Mouse (Mus musculus) stomach, embryonic 16.5 days (tissue): ENCODE data around the gene Pzp. TPM values are rescaled to one million over a fixed set of nuclear protein-coding genes. Genes with fewer than 3 reads are reported as not detected.

ENCODE experiments used
- ATAC-seq: fragments of 200-750 bp; cut with Nextera tagmentation; 2 replicates; pipeline ENCODE4 v1.8.0; 2017; ENCODE audit warnings: moderate number of reproducible peaks, moderate TSS enrichment; ENCODE audit not compliant: insufficient read depth, low FRiP score
- H3K27ac ChIP-seq: fragments of 300-500 bp; sonication (generic); 2 replicates; pipeline ENCODE4 v1.5.1; 2014; ENCODE audit warnings: low read length
- H3K27me3 ChIP-seq: fragments of 300-500 bp; sonication (generic); 2 replicates; pipeline ENCODE4 v1.6.1; 2014; ENCODE audit warnings: low read length, control low read depth, mixed read lengths; ENCODE audit not compliant: control insufficient read depth, insufficient read depth
- H3K36me3 ChIP-seq: fragments of 300-500 bp; sonication (generic); 2 replicates; pipeline ENCODE4 v1.6.1; 2014; ENCODE audit warnings: low read length; ENCODE audit not compliant: control insufficient read depth, insufficient read depth
- H3K4me1 ChIP-seq: fragments of 300-500 bp; sonication (generic); 2 replicates; pipeline ENCODE4 v1.6.1; 2014; ENCODE audit warnings: low read length, control low read depth, mixed read lengths; ENCODE audit not compliant: control insufficient read depth, insufficient read depth
- H3K4me2 ChIP-seq: fragments of 300-500 bp; sonication (generic); 2 replicates; pipeline ENCODE4 v1.6.1; 2014; ENCODE audit warnings: low read depth, low read length, mixed read lengths
- H3K4me3 ChIP-seq: fragments of 300-500 bp; sonication (generic); replicated peaks from 2 replicates; pipeline ENCODE4 v1.5.1; 2014; ENCODE audit warnings: mild to moderate bottlenecking, low read length
- H3K9ac ChIP-seq: fragments of 300-500 bp; sonication (generic); 2 replicates; pipeline ENCODE4 v1.6.1; 2014; ENCODE audit warnings: low read length
- H3K9me3 ChIP-seq: fragments of 300-500 bp; sonication (generic); replicated peaks from 2 replicates; pipeline ENCODE4 v1.6.1; 2016; ENCODE audit warnings: low read length, control low read depth; ENCODE audit not compliant: control insufficient read depth
- WGBS: fragments of 180-500 bp; shearing (Covaris S2); extraction: QIAGEN DNeasy Blood & Tissue Kit; methylation state at CpG from one replicate; pipeline ENCODE4 v1.1.7; 2014; 5-methylcytosine and 5-hydroxymethylcytosine counted together
- polyA plus RNA-seq: library from polyadenylated mRNA; unstranded; fragments of >200 nt; fragmentation: Nextera tagmentation; extraction: Ambion mirVana; gene quantifications from 2 replicates; pipeline ENCODE4 v1.2.1, GENCODE M21; 2015

The Pzp gene
- polyA plus RNA-seq, 1 experiment from 2014 or later: 15.0 TPM

GRCm38 (mm10) chr6:128532701-128533100 lies 6.2 kb upstream of the Pzp start:
- Histone ChIP-seq H3K27ac (no peak overlapping the region), H3K4me3 (no peak overlapping the region), H3K27me3 (no peaks in the 10 kb centered on the region), H3K4me2 (no peak overlapping the region), H3K9ac (no peak overlapping the region), H3K4me1 (0 out of 2 replicates have a peak, but pooled peaks cover 4% of the 10 kb centered on the region), H3K9me3 (no peaks in the 10 kb centered on the region), H3K36me3 (no peaks in the 10 kb centered on the region)
- ATAC-seq: no peak
- 80% methylated on average over 9 of the region's 9 CpGs for WGBS

GRCm38 (mm10) chr6:128528491-128528890 lies 2.0 kb upstream of the Pzp start:
- Histone ChIP-seq H3K4me1 (0 out of 2 replicates have a peak, but pooled peaks cover 4% of the 10 kb centered on the region), H3K4me3 (no peak overlapping the region), H3K27me3 (no peaks in the 10 kb centered on the region), H3K4me2 (no peak overlapping the region), H3K27ac (no peak overlapping the region), H3K9me3 (0 out of 2 replicates have a peak, but pooled peaks cover 2% of the 10 kb centered on the region), H3K36me3 (no peaks in the 10 kb centered on the region), H3K9ac (no peak overlapping the region)
- 33% methylated on average over 4 of the region's 4 CpGs for WGBS
- no peak for ATAC-seq

- H3K4me1 ChIP-seq: 0 out of 2 replicates have a peak, but pooled peaks cover 4% of the 10 kb centered on the region
- H3K36me3 ChIP-seq: no peaks in the 10 kb centered on the region
- H3K4me3 ChIP-seq: no peak overlapping the region
- H3K9me3 ChIP-seq: 0 out of 2 replicates have a peak, but pooled peaks cover 2% of the 10 kb centered on the region
- H3K4me2 ChIP-seq: no peak overlapping the region
- 56% methylated on average over 1 of the region's 1 CpGs for WGBS
- H3K27me3 ChIP-seq: no peaks in the 10 kb centered on the region
- no peak overlapping the region for H3K9ac ChIP-seq
- ATAC-seq: no peak
- H3K27ac ChIP-seq: no peak overlapping the region
Measured at GRCm38 (mm10) chr6:128527110-128527509, 590 bp upstream of the Pzp start.

- Histone ChIP-seq H3K9me3 (0 out of 2 replicates have a peak, but pooled peaks cover 2% of the 10 kb centered on the region), H3K27me3 (no peaks in the 10 kb centered on the region), H3K4me2 (no peak overlapping the region), H3K4me3 (no peak overlapping the region), H3K27ac (no peak overlapping the region), H3K4me1 (0 out of 2 replicates have a peak, but pooled peaks cover 4% of the 10 kb centered on the region), H3K36me3 (no peaks in the 10 kb centered on the region), H3K9ac (no peak overlapping the region)
- no peak for ATAC-seq
- 84% methylated on average over 4 of the region's 4 CpGs for WGBS
Measured at GRCm38 (mm10) chr6:128525801-128526200, 719 bp downstream of the Pzp start.

- Histone ChIP-seq H3K9ac (no peak overlapping the region), H3K27ac (no peak overlapping the region), H3K4me2 (no peak overlapping the region), H3K27me3 (no peaks in the 10 kb centered on the region), H3K9me3 (0 out of 2 replicates have a peak, but pooled peaks cover 2% of the 10 kb centered on the region), H3K4me3 (no peak overlapping the region), H3K36me3 (no peaks in the 10 kb centered on the region), H3K4me1 (0 out of 2 replicates have a peak, but pooled peaks cover 2% of the 10 kb centered on the region)
- WGBS: 82% methylated on average over 3 of the region's 3 CpGs
- ATAC-seq: no peak
Measured at GRCm38 (mm10) chr6:128523360-128523759, 3.2 kb downstream of the Pzp start.

GRCm38 (mm10) chr6:128519159-128519558 lies 7.4 kb downstream of the Pzp start:
- Histone ChIP-seq H3K4me2 (no peak overlapping the region), H3K4me3 (no peak overlapping the region), H3K27ac (no peak overlapping the region), H3K9ac (no peak overlapping the region), H3K4me1 (no peaks in the 10 kb centered on the region), H3K9me3 (no peaks in the 10 kb centered on the region), H3K36me3 (no peaks in the 10 kb centered on the region), H3K27me3 (no peaks in the 10 kb centered on the region)
- ATAC-seq: no peak
- WGBS: 86% methylated on average over 7 of the region's 7 CpGs

GRCm38 (mm10) chr6:128505676-128506236 lies 20.8 kb downstream of the Pzp start:
- no peak overlapping the region for H3K4me3 ChIP-seq
- no peaks in the 10 kb centered on the region for H3K27me3 ChIP-seq
- H3K4me2 ChIP-seq: no peak overlapping the region
- no peak for ATAC-seq
- no peaks in the 10 kb centered on the region for H3K9me3 ChIP-seq
- no peaks in the 10 kb centered on the region for H3K36me3 ChIP-seq
- H3K9ac ChIP-seq: no peak overlapping the region
- WGBS: 67% methylated on average over 2 of the region's 2 CpGs
- no peaks in the 10 kb centered on the region for H3K4me1 ChIP-seq
- no peak overlapping the region for H3K27ac ChIP-seq

GRCm38 (mm10) chr6:128504743-128505142 lies 21.8 kb downstream of the Pzp start:
- H3K36me3 ChIP-seq: no peaks in the 10 kb centered on the region
- H3K4me2 ChIP-seq: no peak overlapping the region
- ATAC-seq: no peak
- 70% methylated on average over 5 of the region's 5 CpGs for WGBS
- H3K27me3 ChIP-seq: no peaks in the 10 kb centered on the region
- no peak overlapping the region for H3K4me3 ChIP-seq
- H3K9me3 ChIP-seq: no peaks in the 10 kb centered on the region
- H3K4me1 ChIP-seq: no peaks in the 10 kb centered on the region
- H3K27ac ChIP-seq: no peak overlapping the region
- H3K9ac ChIP-seq: no peak overlapping the region

GRCm38 (mm10) chr6:128495346-128495745 lies 31.2 kb downstream of the Pzp start:
- H3K4me3 ChIP-seq: no peak overlapping the region
- no peak for ATAC-seq
- no peaks in the 10 kb centered on the region for H3K27me3 ChIP-seq
- H3K9me3 ChIP-seq: no peaks in the 10 kb centered on the region
- no peak overlapping the region for H3K9ac ChIP-seq
- WGBS: 70% methylated on average over 1 of the region's 1 CpGs
- H3K4me2 ChIP-seq: no peak overlapping the region
- H3K4me1 ChIP-seq: no peaks in the 10 kb centered on the region
- no peak overlapping the region for H3K27ac ChIP-seq
- H3K36me3 ChIP-seq: no peaks in the 10 kb centered on the region
